Mouse (Mus musculus): ENCODE measurements around the gene Chst8. TPM values are rescaled to one million over a fixed set of nuclear protein-coding genes. Genes with fewer than 3 reads are reported as not detected.
A peak's percentile ranks its signal among the peaks of the same experiment; 100 is the strongest.

Chst8 gene
- polyA plus RNA-seq, 1 experiment from 2014 or later, result 14.9 TPM

- DNase-seq, result peak; percentile 61
Measured at GRCm38 (mm10) chr7:34811531-34812526, 682 bp downstream of the Chst8 start.

GRCm38 (mm10) chr7:34811060-34811459 is 1.5 kb downstream of the Chst8 start:
- Histone ChIP-seq H3K27ac (replicated peaks; ENCODE audit: low read depth, low read length) (peak overlapping the region; percentile 17; the same call in 1 of the 2 replicates), H3K9ac (replicated peaks; ENCODE audit: low read length) (peak overlapping the region; percentile 54; the same call in 1 of the 2 replicates), H3K4me2 (ENCODE audit: low read length) (peak overlapping the region; percentile 86), H3K27me3 (ENCODE audit: control insufficient read depth, insufficient read depth, low read length) (peaks cover 32% of the 10 kb centered on the region), H3K36me3 (ENCODE audit: control insufficient read depth, insufficient read depth, low read length) (no peaks in the 10 kb centered on the region), H3K9me3 (ENCODE audit: control insufficient read depth, low read length) (no peaks in the 10 kb centered on the region), H3K4me3 (replicated peaks; ENCODE audit: low read depth, low read length) (peak overlapping the region; percentile 61), H3K4me1 (ENCODE audit: control insufficient read depth, insufficient read depth, low read length) (peaks cover 9% of the 10 kb centered on the region)
- ATAC-seq (ENCODE audit: low FRiP score, low TSS enrichment) (no peak), DNase-seq (peak; percentile 54)
- WGBS, result 4% methylated on average over 10 of the region's 10 CpGs

More at GRCm38 (mm10) chr7:34811531-34812526, 682 bp downstream of the Chst8 start:
- peak overlapping the region; percentile 61 for H3K4me3 ChIP-seq (replicated peaks; ENCODE audit: low read depth, low read length)
- peaks cover 9% of the 10 kb centered on the region for H3K4me1 ChIP-seq (ENCODE audit: control insufficient read depth, insufficient read depth, low read length)
- peaks cover 32% of the 10 kb centered on the region for H3K27me3 ChIP-seq (ENCODE audit: control insufficient read depth, insufficient read depth, low read length)
- peak overlapping the region; percentile 54 for H3K9ac ChIP-seq (replicated peaks; ENCODE audit: low read length)
- H3K4me2 ChIP-seq (ENCODE audit: low read length), result peak overlapping the region; percentile 86
- WGBS, result under 1% methylated on average over 66 of the region's 66 CpGs
- no peaks in the 10 kb centered on the region for H3K9me3 ChIP-seq (ENCODE audit: control insufficient read depth, low read length)
- H3K36me3 ChIP-seq (ENCODE audit: control insufficient read depth, insufficient read depth, low read length), result no peaks in the 10 kb centered on the region
- peak overlapping the region; percentile 55; the same call in 1 of the 2 replicates for H3K27ac ChIP-seq (replicated peaks; ENCODE audit: low read depth, low read length)
- no peak for ATAC-seq (ENCODE audit: low FRiP score, low TSS enrichment)

- H3K4me1 ChIP-seq (ENCODE audit: control insufficient read depth, insufficient read depth, low read length), result peaks cover 20% of the 10 kb centered on the region
- ATAC-seq (ENCODE audit: low FRiP score, low TSS enrichment), result no peak
Measured at GRCm38 (mm10) chr7:34806307-34806706, 6.2 kb downstream of the Chst8 start.

GRCm38 (mm10) chr7:34805691-34806205 is 6.8 kb downstream of the Chst8 start:
- Histone ChIP-seq H3K27ac (replicated peaks; ENCODE audit: low read depth, low read length) (no peak overlapping the region), H3K4me3 (replicated peaks; ENCODE audit: low read depth, low read length) (no peak overlapping the region), H3K9ac (replicated peaks; ENCODE audit: low read length) (no peak overlapping the region), H3K27me3 (ENCODE audit: control insufficient read depth, insufficient read depth, low read length) (peaks cover 10% of the 10 kb centered on the region; the same call in 1 of the 2 replicates), H3K4me2 (ENCODE audit: low read length) (no peak overlapping the region), H3K36me3 (ENCODE audit: control insufficient read depth, insufficient read depth, low read length) (no peaks in the 10 kb centered on the region), H3K9me3 (ENCODE audit: control insufficient read depth, low read length) (no peaks in the 10 kb centered on the region), H3K4me1 (ENCODE audit: control insufficient read depth, insufficient read depth, low read length) (peaks cover 20% of the 10 kb centered on the region)
- ATAC-seq (ENCODE audit: low FRiP score, low TSS enrichment), result no peak
- DNase-seq, result no peak
- 86% methylated on average over 3 of the region's 3 CpGs for WGBS

More at GRCm38 (mm10) chr7:34806307-34806706, 6.2 kb downstream of the Chst8 start:
- Histone ChIP-seq H3K9ac (replicated peaks; ENCODE audit: low read length) (no peak overlapping the region), H3K9me3 (ENCODE audit: control insufficient read depth, low read length) (no peaks in the 10 kb centered on the region), H3K4me2 (ENCODE audit: low read length) (no peak overlapping the region), H3K27me3 (ENCODE audit: control insufficient read depth, insufficient read depth, low read length) (peaks cover 14% of the 10 kb centered on the region; the same call in 1 of the 2 replicates), H3K4me3 (replicated peaks; ENCODE audit: low read depth, low read length) (no peak overlapping the region), H3K27ac (replicated peaks; ENCODE audit: low read depth, low read length) (no peak overlapping the region), H3K36me3 (ENCODE audit: control insufficient read depth, insufficient read depth, low read length) (no peaks in the 10 kb centered on the region)
- no peak for DNase-seq
- WGBS, result 86% methylated on average over 6 of the region's 6 CpGs

GRCm38 (mm10) chr7:34805042-34805441 is 7.5 kb downstream of the Chst8 start:
- no peak for DNase-seq
- Histone ChIP-seq H3K27me3 (ENCODE audit: control insufficient read depth, insufficient read depth, low read length) (peaks cover 5% of the 10 kb centered on the region; the same call in 1 of the 2 replicates), H3K4me2 (ENCODE audit: low read length) (no peak overlapping the region), H3K9ac (replicated peaks; ENCODE audit: low read length) (no peak overlapping the region), H3K4me1 (ENCODE audit: control insufficient read depth, insufficient read depth, low read length) (peaks cover 18% of the 10 kb centered on the region), H3K9me3 (ENCODE audit: control insufficient read depth, low read length) (no peaks in the 10 kb centered on the region), H3K27ac (replicated peaks; ENCODE audit: low read depth, low read length) (peak overlapping the region; percentile 32; the same call in 1 of the 2 replicates), H3K36me3 (ENCODE audit: control insufficient read depth, insufficient read depth, low read length) (no peaks in the 10 kb centered on the region), H3K4me3 (replicated peaks; ENCODE audit: low read depth, low read length) (no peak overlapping the region)
- ATAC-seq (ENCODE audit: low FRiP score, low TSS enrichment), result no peak
- WGBS, result 73% methylated on average over 2 of the region's 2 CpGs

GRCm38 (mm10) chr7:34799950-34800511 is 12.5 kb downstream of the Chst8 start:
- Histone ChIP-seq H3K36me3 (ENCODE audit: control insufficient read depth, insufficient read depth, low read length) (no peaks in the 10 kb centered on the region), H3K4me1 (ENCODE audit: control insufficient read depth, insufficient read depth, low read length) (peaks cover 39% of the 10 kb centered on the region), H3K4me2 (ENCODE audit: low read length) (no peak overlapping the region), H3K27ac (replicated peaks; ENCODE audit: low read depth, low read length) (peak overlapping the region; percentile 5), H3K9ac (replicated peaks; ENCODE audit: low read length) (no peak overlapping the region), H3K27me3 (ENCODE audit: control insufficient read depth, insufficient read depth, low read length) (no peaks in the 10 kb centered on the region), H3K9me3 (ENCODE audit: control insufficient read depth, low read length) (no peaks in the 10 kb centered on the region), H3K4me3 (replicated peaks; ENCODE audit: low read depth, low read length) (no peak overlapping the region)
- 34% methylated on average over 13 of the region's 13 CpGs for WGBS
- peak; percentile 57 for DNase-seq
- ATAC-seq (ENCODE audit: low FRiP score, low TSS enrichment), result peak; percentile 39; the same call in 1 of the 2 replicates

GRCm38 (mm10) chr7:34799404-34799771 is 13.1 kb downstream of the Chst8 start:
- ATAC-seq (ENCODE audit: low FRiP score, low TSS enrichment), result no peak
- Histone ChIP-seq H3K9me3 (ENCODE audit: control insufficient read depth, low read length) (no peaks in the 10 kb centered on the region), H3K4me2 (ENCODE audit: low read length) (0 out of 2 replicates have a peak overlapping the region, but pooled peaks have one; percentile 27), H3K4me3 (replicated peaks; ENCODE audit: low read depth, low read length) (no peak overlapping the region), H3K9ac (replicated peaks; ENCODE audit: low read length) (no peak overlapping the region), H3K27me3 (ENCODE audit: control insufficient read depth, insufficient read depth, low read length) (no peaks in the 10 kb centered on the region), H3K27ac (replicated peaks; ENCODE audit: low read depth, low read length) (peak overlapping the region; percentile 72; the same call in 1 of the 2 replicates), H3K4me1 (ENCODE audit: control insufficient read depth, insufficient read depth, low read length) (peaks cover 33% of the 10 kb centered on the region), H3K36me3 (ENCODE audit: control insufficient read depth, insufficient read depth, low read length) (no peaks in the 10 kb centered on the region)
- DNase-seq, result no peak
- WGBS, result 30% methylated on average over 3 of the region's 3 CpGs
